Mouse (Mus musculus): Measurements from ENCODE around the gene Fnbp1l. TPM values are rescaled to one million over a fixed set of nuclear protein-coding genes. Genes with fewer than 3 reads are reported as not detected.

The Fnbp1l gene
- polyA plus RNA-seq, 1 experiment from 2014 or later, result 130 TPM

GRCm38 (mm10) chr3:122499647-122500046 lies 119.9 kb downstream of the Fnbp1l start:
- Histone ChIP-seq H3K4me1 (replicated peaks; ENCODE audit: control insufficient read depth, insufficient read depth, low read length) (no peaks in the 10 kb centered on the region), H3K27ac (ENCODE audit: low read depth, low read length) (no peak overlapping the region), H3K9ac (ENCODE audit: low read depth, low read length) (no peak overlapping the region), H3K4me2 (replicated peaks; ENCODE audit: low read depth, low read length) (no peak overlapping the region), H3K27me3 (ENCODE audit: control insufficient read depth, insufficient read depth, low read length) (no peaks in the 10 kb centered on the region), H3K9me3 (ENCODE audit: control insufficient read depth, low read length) (no peaks in the 10 kb centered on the region), H3K4me3 (ENCODE audit: low read depth, low read length) (no peak overlapping the region), H3K36me3 (ENCODE audit: control insufficient read depth, insufficient read depth, low read length) (no peaks in the 10 kb centered on the region)
- 73% methylated on average over 6 of the region's 6 CpGs for whole genome bisulfite sequencing
- ATAC-seq (ENCODE audit: low FRiP score), result no peak
- DNase-seq (ENCODE audit: low spot score), result no peak

DNA sequence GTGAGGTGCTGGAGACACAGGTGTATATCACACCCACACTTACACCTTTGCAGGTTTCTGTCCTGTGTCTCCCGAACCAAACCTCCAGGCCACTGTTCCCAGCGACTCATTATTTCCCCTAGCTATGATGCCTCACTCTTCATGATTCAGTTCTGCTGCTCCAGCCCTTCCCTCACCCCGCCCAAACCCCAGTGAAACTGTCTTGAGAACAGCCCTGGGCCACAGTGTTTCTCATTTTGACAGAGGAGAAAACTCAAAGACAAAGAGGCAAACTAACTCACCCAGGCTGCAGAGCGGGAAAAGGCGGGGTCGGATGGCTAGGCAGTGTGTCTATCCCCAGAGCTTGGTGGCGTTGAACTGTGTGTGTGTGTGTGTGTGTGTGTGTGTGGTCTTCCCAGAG lies 121.0 kb downstream of the Fnbp1l start:
- H3K9ac ChIP-seq (ENCODE audit: low read depth, low read length), result no peak overlapping the region
- H3K9me3 ChIP-seq (ENCODE audit: control insufficient read depth, low read length), result no peaks in the 10 kb centered on the region
- no peaks in the 10 kb centered on the region for H3K4me1 ChIP-seq (replicated peaks; ENCODE audit: control insufficient read depth, insufficient read depth, low read length)
- ATAC-seq (ENCODE audit: low FRiP score), result no peak
- H3K4me3 ChIP-seq (ENCODE audit: low read depth, low read length), result no peak overlapping the region
- no peak overlapping the region for H3K4me2 ChIP-seq (replicated peaks; ENCODE audit: low read depth, low read length)
- H3K27ac ChIP-seq (ENCODE audit: low read depth, low read length), result no peak overlapping the region
- H3K27me3 ChIP-seq (ENCODE audit: control insufficient read depth, insufficient read depth, low read length), result no peaks in the 10 kb centered on the region
- WGBS, result 93% methylated on average over 7 of the region's 7 CpGs
- no peak for DNase-seq (ENCODE audit: low spot score)
- H3K36me3 ChIP-seq (ENCODE audit: control insufficient read depth, insufficient read depth, low read length), result no peaks in the 10 kb centered on the region

DNA sequence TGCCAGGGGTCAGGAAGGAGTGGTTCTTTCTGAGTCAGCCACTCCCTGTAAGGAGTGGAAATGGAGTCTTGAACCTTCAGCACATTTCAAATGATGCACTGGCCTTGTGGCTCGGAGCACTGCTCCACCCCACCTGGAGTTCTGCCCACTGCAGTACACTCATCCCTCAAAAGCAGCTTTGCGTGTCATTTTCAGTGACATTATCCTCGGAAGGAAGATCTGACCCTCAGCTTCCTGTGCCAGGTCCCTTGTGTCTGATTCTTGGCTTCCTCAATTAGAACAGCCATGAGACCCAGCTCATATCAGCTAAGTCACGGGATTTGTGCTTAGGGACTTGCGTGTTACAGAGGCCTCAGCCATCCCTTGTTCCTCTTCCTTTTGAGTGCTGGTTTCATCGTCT lies 121.6 kb downstream of the Fnbp1l start:
- H3K4me3 ChIP-seq (ENCODE audit: low read depth, low read length), result no peak overlapping the region
- no peak overlapping the region for H3K9ac ChIP-seq (ENCODE audit: low read depth, low read length)
- no peaks in the 10 kb centered on the region for H3K4me1 ChIP-seq (replicated peaks; ENCODE audit: control insufficient read depth, insufficient read depth, low read length)
- no peaks in the 10 kb centered on the region for H3K27me3 ChIP-seq (ENCODE audit: control insufficient read depth, insufficient read depth, low read length)
- no peak overlapping the region for H3K27ac ChIP-seq (ENCODE audit: low read depth, low read length)
- ATAC-seq (ENCODE audit: low FRiP score), result no peak
- no peaks in the 10 kb centered on the region for H3K9me3 ChIP-seq (ENCODE audit: control insufficient read depth, low read length)
- DNase-seq (ENCODE audit: low spot score), result no peak
- H3K36me3 ChIP-seq (ENCODE audit: control insufficient read depth, insufficient read depth, low read length), result no peaks in the 10 kb centered on the region
- H3K4me2 ChIP-seq (replicated peaks; ENCODE audit: low read depth, low read length), result no peak overlapping the region
- WGBS, result 89% methylated on average over 6 of the region's 6 CpGs

DNA sequence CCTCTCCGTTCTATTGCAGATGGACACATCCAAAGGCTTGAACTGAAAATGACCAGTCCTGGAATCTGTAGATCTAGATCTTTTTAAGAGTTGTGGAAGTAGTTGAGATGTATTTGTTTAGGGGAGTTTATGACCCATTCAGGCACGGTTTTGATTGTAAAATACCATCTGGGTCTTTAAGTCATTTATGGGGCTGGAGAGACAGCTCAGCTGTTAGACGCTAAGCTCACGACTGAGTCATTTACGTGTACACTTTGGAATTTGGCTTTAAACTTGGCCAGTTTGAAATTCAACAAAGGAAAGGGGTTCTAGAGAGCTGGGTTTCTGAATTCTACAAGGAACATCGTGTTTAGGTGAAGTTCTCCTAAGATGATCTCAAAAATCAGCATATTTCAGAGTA lies 124.8 kb downstream of the Fnbp1l start:
- H3K36me3 ChIP-seq (ENCODE audit: control insufficient read depth, insufficient read depth, low read length), result no peaks in the 10 kb centered on the region
- no peak for ATAC-seq (ENCODE audit: low FRiP score)
- H3K27ac ChIP-seq (ENCODE audit: low read depth, low read length), result no peak overlapping the region
- no peak overlapping the region for H3K4me3 ChIP-seq (ENCODE audit: low read depth, low read length)
- DNase-seq (ENCODE audit: low spot score), result no peak
- no peaks in the 10 kb centered on the region for H3K4me1 ChIP-seq (replicated peaks; ENCODE audit: control insufficient read depth, insufficient read depth, low read length)
- H3K9ac ChIP-seq (ENCODE audit: low read depth, low read length), result no peak overlapping the region
- no peak overlapping the region for H3K4me2 ChIP-seq (replicated peaks; ENCODE audit: low read depth, low read length)
- H3K9me3 ChIP-seq (ENCODE audit: control insufficient read depth, low read length), result no peaks in the 10 kb centered on the region
- WGBS, result 93% methylated on average over 6 of the region's 6 CpGs
- H3K27me3 ChIP-seq (ENCODE audit: control insufficient read depth, insufficient read depth, low read length), result no peaks in the 10 kb centered on the region

GRCm38 (mm10) chr3:122492872-122493615 lies 126.5 kb downstream of the Fnbp1l start:
- Histone ChIP-seq H3K9ac (ENCODE audit: low read depth, low read length) (no peak overlapping the region), H3K27ac (ENCODE audit: low read depth, low read length) (no peak overlapping the region), H3K9me3 (ENCODE audit: control insufficient read depth, low read length) (no peaks in the 10 kb centered on the region), H3K4me2 (replicated peaks; ENCODE audit: low read depth, low read length) (no peak overlapping the region), H3K36me3 (ENCODE audit: control insufficient read depth, insufficient read depth, low read length) (no peaks in the 10 kb centered on the region), H3K4me1 (replicated peaks; ENCODE audit: control insufficient read depth, insufficient read depth, low read length) (no peaks in the 10 kb centered on the region), H3K27me3 (ENCODE audit: control insufficient read depth, insufficient read depth, low read length) (no peaks in the 10 kb centered on the region), H3K4me3 (ENCODE audit: low read depth, low read length) (no peak overlapping the region)
- DNase-seq (ENCODE audit: low spot score) (no peak), ATAC-seq (ENCODE audit: low FRiP score) (no peak)
- 82% methylated on average over 21 of the region's 21 CpGs for WGBS

DNA sequence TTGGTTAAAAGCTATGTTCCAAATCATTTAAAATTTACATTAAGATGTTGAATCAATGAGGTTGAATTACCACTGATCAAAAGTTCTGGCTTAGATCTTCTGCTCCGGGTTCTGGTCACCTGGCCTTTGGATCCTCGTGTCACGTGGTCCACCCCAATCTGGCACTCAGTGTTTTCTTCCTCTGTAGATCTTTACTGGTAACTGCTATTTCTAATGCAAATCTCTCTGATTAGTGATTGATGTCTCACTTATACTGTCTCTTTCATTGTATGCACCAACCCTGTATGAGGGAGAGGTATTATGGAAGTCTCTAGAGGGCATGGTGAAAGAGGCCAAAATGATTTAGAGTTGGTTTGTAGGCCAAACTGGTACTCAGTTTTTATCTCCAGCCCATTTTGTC lies 127.5 kb downstream of the Fnbp1l start:
- no peaks in the 10 kb centered on the region for H3K4me1 ChIP-seq (replicated peaks; ENCODE audit: control insufficient read depth, insufficient read depth, low read length)
- 91% methylated on average over 3 of the region's 3 CpGs for WGBS
- no peak for DNase-seq (ENCODE audit: low spot score)
- no peaks in the 10 kb centered on the region for H3K36me3 ChIP-seq (ENCODE audit: control insufficient read depth, insufficient read depth, low read length)
- H3K9me3 ChIP-seq (ENCODE audit: control insufficient read depth, low read length), result no peaks in the 10 kb centered on the region
- no peak overlapping the region for H3K27ac ChIP-seq (ENCODE audit: low read depth, low read length)
- no peak for ATAC-seq (ENCODE audit: low FRiP score)
- no peak overlapping the region for H3K9ac ChIP-seq (ENCODE audit: low read depth, low read length)
- H3K27me3 ChIP-seq (ENCODE audit: control insufficient read depth, insufficient read depth, low read length), result no peaks in the 10 kb centered on the region
- H3K4me2 ChIP-seq (replicated peaks; ENCODE audit: low read depth, low read length), result no peak overlapping the region
- no peak overlapping the region for H3K4me3 ChIP-seq (ENCODE audit: low read depth, low read length)

GRCm38 (mm10) chr3:122490574-122490973 lies 128.9 kb downstream of the Fnbp1l start:
- no peak for ATAC-seq (ENCODE audit: low FRiP score)

More at GRCm38 (mm10) chr3:122490574-122490973, 128.9 kb downstream of the Fnbp1l start:
- Histone ChIP-seq H3K4me2 (replicated peaks; ENCODE audit: low read depth, low read length) (no peak overlapping the region), H3K9ac (ENCODE audit: low read depth, low read length) (no peak overlapping the region), H3K27ac (ENCODE audit: low read depth, low read length) (no peak overlapping the region), H3K4me3 (ENCODE audit: low read depth, low read length) (no peak overlapping the region), H3K9me3 (ENCODE audit: control insufficient read depth, low read length) (no peaks in the 10 kb centered on the region), H3K27me3 (ENCODE audit: control insufficient read depth, insufficient read depth, low read length) (no peaks in the 10 kb centered on the region), H3K36me3 (ENCODE audit: control insufficient read depth, insufficient read depth, low read length) (no peaks in the 10 kb centered on the region), H3K4me1 (replicated peaks; ENCODE audit: control insufficient read depth, insufficient read depth, low read length) (no peaks in the 10 kb centered on the region)
- WGBS, result 81% methylated on average over 6 of the region's 6 CpGs
- no peak for DNase-seq (ENCODE audit: low spot score)

Other genes with a start within 250 kb of the Fnbp1l start
- gene Pde5a, start 109.2 kb upstream of the Fnbp1l start, polyA plus RNA-seq (2014; fragmentation: Nextera tagmentation; extraction: Ambion mirVana), result 4.1 and 8.1 TPM in 2 replicates